Mouse (Mus musculus) neural tube, embryonic 12.5 days (tissue): ENCODE results near the gene Rpl36al. TPM values are rescaled to one million over a fixed set of nuclear protein-coding genes. Genes with fewer than 3 reads are reported as not detected.

Experiments used
- ATAC-seq: fragments of 200-750 bp; cut with Nextera tagmentation; 2 replicates; pipeline ENCODE4 v1.8.0; 2017; ENCODE audit warnings: low read depth, mild to moderate bottlenecking, moderate TSS enrichment, moderate library complexity; ENCODE audit not compliant: low FRiP score
- H3K27ac ChIP-seq: fragments of 300-500 bp; sonication (generic); 2 replicates; pipeline ENCODE4 v1.5.1; 2016
- H3K27me3 ChIP-seq: fragments of 300-500 bp; sonication (generic); replicated peaks from 2 replicates; pipeline ENCODE4 v1.6.1; 2016; ENCODE audit warnings: mild to moderate bottlenecking
- H3K36me3 ChIP-seq: fragments of 300-500 bp; sonication (generic); 2 replicates; pipeline ENCODE4 v1.6.1; 2016; ENCODE audit warnings: mild to moderate bottlenecking
- H3K4me1 ChIP-seq: fragments of 300-500 bp; sonication (generic); 2 replicates; pipeline ENCODE4 v1.6.1; 2016
- H3K4me2 ChIP-seq: fragments of 300-500 bp; sonication (generic); replicated peaks from 2 replicates; pipeline ENCODE4 v1.6.1; 2016; ENCODE audit warnings: mild to moderate bottlenecking
- H3K4me3 ChIP-seq: fragments of 300-500 bp; sonication (generic); 2 replicates; pipeline ENCODE4 v1.5.1; 2016
- H3K9ac ChIP-seq: fragments of 300-500 bp; sonication (generic); 2 replicates; pipeline ENCODE4 v1.6.1; 2016; ENCODE audit warnings: mild to moderate bottlenecking
- H3K9me3 ChIP-seq: fragments of 300-500 bp; sonication (generic); 2 replicates; pipeline ENCODE4 v1.6.1; 2016; ENCODE audit warnings: mild to moderate bottlenecking
- WGBS: fragments of 180-500 bp; shearing (Covaris S2); methylation state at CpG from one replicate; pipeline ENCODE4 v1.1.7; 2016; 5-methylcytosine and 5-hydroxymethylcytosine counted together
- polyA plus RNA-seq: library from polyadenylated mRNA; unstranded; fragments of >200 nt; fragmentation: Nextera tagmentation; extraction: Ambion mirVana; gene quantifications from 2 replicates; pipeline ENCODE4 v1.2.1, GENCODE M21; 2016

Gene Rpl36al
- polyA plus RNA-seq, 1 experiment from 2014 or later, result 444 TPM

- no peak overlapping the region for H3K9ac ChIP-seq
- H3K4me3 ChIP-seq, result no peak overlapping the region
- H3K9me3 ChIP-seq, result no peaks in the 10 kb centered on the region
- peaks cover 5% of the 10 kb centered on the region for H3K36me3 ChIP-seq
- no peaks in the 10 kb centered on the region for H3K4me1 ChIP-seq
- H3K27me3 ChIP-seq, result no peaks in the 10 kb centered on the region
- 88% methylated on average over 2 of the region's 2 CpGs for WGBS
- ATAC-seq, result no peak
- H3K4me2 ChIP-seq, result no peak overlapping the region
- H3K27ac ChIP-seq, result no peak overlapping the region
These were observed 24.6 kb upstream of the Rpl36al start for GRCm38 (mm10) chr12:69208520-69208919.

DNA sequence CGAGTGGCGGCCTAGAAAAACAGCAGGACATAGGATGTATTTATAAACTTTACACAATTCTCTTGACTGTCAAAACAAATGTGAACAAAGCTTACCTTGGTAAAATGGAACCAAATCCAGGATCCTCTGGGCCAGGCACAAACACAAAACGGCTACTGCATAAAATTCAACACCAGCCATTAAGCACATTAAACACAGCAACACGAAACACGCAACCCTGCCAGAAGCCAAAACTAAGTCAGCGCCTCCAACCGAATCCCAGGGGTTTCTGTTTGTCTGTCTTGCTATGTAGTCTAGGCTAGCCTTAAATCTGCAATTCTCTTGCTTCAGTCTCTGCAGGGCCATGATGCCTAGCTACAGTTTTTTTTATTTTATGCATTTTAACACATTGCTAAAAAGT is 24.0 kb upstream of the Rpl36al start:
- no peak for ATAC-seq
- H3K27ac ChIP-seq, result no peak overlapping the region
- H3K9ac ChIP-seq, result no peak overlapping the region
- H3K4me3 ChIP-seq, result no peak overlapping the region
- H3K4me2 ChIP-seq, result no peak overlapping the region
- peaks cover 5% of the 10 kb centered on the region for H3K36me3 ChIP-seq
- no peaks in the 10 kb centered on the region for H3K9me3 ChIP-seq
- H3K4me1 ChIP-seq, result no peaks in the 10 kb centered on the region
- H3K27me3 ChIP-seq, result no peaks in the 10 kb centered on the region
- WGBS, result 94% methylated on average over 7 of the region's 7 CpGs

DNA sequence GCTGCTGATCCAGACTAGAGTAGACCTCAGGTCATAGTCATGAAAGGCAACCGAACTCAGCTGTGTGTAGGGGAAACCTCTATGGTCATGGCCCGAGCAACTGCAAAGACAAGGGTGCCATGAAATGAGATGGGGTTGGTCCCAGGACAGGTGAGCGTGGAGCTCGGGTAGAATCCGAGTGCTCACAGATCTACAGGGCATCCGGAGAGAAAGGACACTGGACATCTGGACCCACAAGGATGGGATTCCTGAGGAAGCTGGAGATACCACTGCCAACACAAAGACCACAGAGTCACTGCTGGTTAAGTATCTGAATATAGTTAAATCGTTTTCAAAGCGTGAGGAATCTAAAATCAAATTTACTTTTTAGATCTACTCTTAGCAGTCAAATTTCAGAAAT is 23.5 kb upstream of the Rpl36al start:
- Histone ChIP-seq H3K9me3 (no peaks in the 10 kb centered on the region), H3K9ac (no peak overlapping the region), H3K36me3 (peaks cover 6% of the 10 kb centered on the region), H3K4me2 (no peak overlapping the region), H3K27ac (no peak overlapping the region), H3K27me3 (no peaks in the 10 kb centered on the region), H3K4me3 (no peak overlapping the region), H3K4me1 (no peaks in the 10 kb centered on the region)
- 94% methylated on average over 8 of the region's 8 CpGs for WGBS
- ATAC-seq, result no peak

- Histone ChIP-seq H3K9me3 (no peaks in the 10 kb centered on the region), H3K36me3 (peaks cover 22% of the 10 kb centered on the region), H3K4me3 (no peak within 1 kb of the TSS), H3K4me2 (no peak within 1 kb of the TSS), H3K27ac (no peak within 1 kb of the TSS), H3K9ac (no peak within 1 kb of the TSS), H3K4me1 (peaks cover 1% of the 10 kb centered on the region; the same call in 1 of the 2 replicates), H3K27me3 (no peaks in the 10 kb centered on the region)
- 74% methylated on average over 16 of the region's 16 CpGs for WGBS
- ATAC-seq, result no peak; the same call in 1 of the 2 replicates
These were observed 20.4 kb upstream of the Rpl36al start, which contains the start of gene Gm49384 for GRCm38 (mm10) chr12:69204052-69204833. Gene Gm49384, minus strand, starts transcription at chr12:69204267.

- Histone ChIP-seq H3K27ac (no peak overlapping the region), H3K4me3 (no peak overlapping the region), H3K4me2 (peak overlapping the region; percentile 97), H3K9ac (no peak overlapping the region), H3K9me3 (no peaks in the 10 kb centered on the region), H3K27me3 (no peaks in the 10 kb centered on the region), H3K4me1 (peaks cover 24% of the 10 kb centered on the region), H3K36me3 (peaks cover 21% of the 10 kb centered on the region)
- no peak for ATAC-seq
These were observed 15.1 kb upstream of the Rpl36al start for GRCm38 (mm10) chr12:69198985-69199384.

DNA sequence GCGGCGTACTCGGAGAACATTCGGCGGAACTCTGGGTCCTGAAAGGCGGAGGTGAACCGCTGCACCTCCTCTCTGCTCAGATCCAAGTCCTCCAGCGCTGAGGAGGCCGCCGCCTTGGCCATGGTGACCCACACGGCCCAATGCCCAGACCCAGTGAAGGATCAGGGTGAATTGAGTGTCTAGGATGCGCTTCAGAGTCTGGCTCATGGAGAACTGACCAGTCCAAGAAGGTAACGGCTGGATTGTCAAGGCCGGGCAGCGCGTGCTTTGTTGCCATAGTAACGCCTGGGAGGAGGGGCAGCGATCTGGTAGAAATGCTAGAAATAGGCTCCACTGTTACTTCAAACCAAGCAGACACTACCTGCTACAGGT is 14.3 kb upstream of the Rpl36al start, which contains the start of gene Dnaaf2:
Gene Dnaaf2 (minus strand): TSS at position 266 of the 372 bp plus-strand sequence.
- Histone ChIP-seq H3K27ac (peak within 1 kb of the TSS; percentile 81), H3K36me3 (peaks cover 21% of the 10 kb centered on the region), H3K4me1 (peaks cover 24% of the 10 kb centered on the region), H3K9ac (peak within 1 kb of the TSS; percentile 86), H3K27me3 (no peaks in the 10 kb centered on the region), H3K9me3 (no peaks in the 10 kb centered on the region), H3K4me2 (peak within 1 kb of the TSS; percentile 97), H3K4me3 (peak within 1 kb of the TSS; percentile 89)
- peak; percentile 30 for ATAC-seq
- under 1% methylated on average over 18 of the region's 18 CpGs for WGBS

- Histone ChIP-seq H3K27ac (peak overlapping the region; percentile 81), H3K36me3 (peaks cover 21% of the 10 kb centered on the region), H3K9ac (peak overlapping the region; percentile 86), H3K4me2 (peak overlapping the region; percentile 97), H3K4me1 (peaks cover 24% of the 10 kb centered on the region), H3K27me3 (no peaks in the 10 kb centered on the region), H3K4me3 (peak overlapping the region; percentile 89), H3K9me3 (no peaks in the 10 kb centered on the region)
- ATAC-seq, result peak; percentile 78
- WGBS, result under 1% methylated on average over 93 of the region's 94 CpGs
These were observed 13.7 kb upstream of the Rpl36al start for GRCm38 (mm10) chr12:69197378-69198163.

GRCm38 (mm10) chr12:69196444-69197377 is 12.8 kb upstream of the Rpl36al start, which contains the start of gene Gm49383:
Gene Gm49383, minus strand, starts transcription at chr12:69197104.
- Histone ChIP-seq H3K27ac (peak within 1 kb of the TSS; percentile 81), H3K4me3 (peak within 1 kb of the TSS; percentile 89), H3K9ac (peak within 1 kb of the TSS; percentile 86), H3K36me3 (peaks cover 15% of the 10 kb centered on the region), H3K27me3 (no peaks in the 10 kb centered on the region), H3K4me2 (peak within 1 kb of the TSS; percentile 97), H3K9me3 (no peaks in the 10 kb centered on the region), H3K4me1 (peaks cover 24% of the 10 kb centered on the region)
- under 1% methylated on average over 75 of the region's 75 CpGs for WGBS
- ATAC-seq, result peak; percentile 86

GRCm38 (mm10) chr12:69192637-69193036 is 8.8 kb upstream of the Rpl36al start:
- 91% methylated on average over 2 of the region's 2 CpGs for WGBS
- Histone ChIP-seq H3K27ac (no peak overlapping the region), H3K27me3 (no peaks in the 10 kb centered on the region), H3K9me3 (no peaks in the 10 kb centered on the region), H3K9ac (no peak overlapping the region), H3K4me3 (no peak overlapping the region), H3K4me1 (peaks cover 10% of the 10 kb centered on the region), H3K4me2 (no peak overlapping the region), H3K36me3 (peaks cover 20% of the 10 kb centered on the region)
- no peak for ATAC-seq

DNA sequence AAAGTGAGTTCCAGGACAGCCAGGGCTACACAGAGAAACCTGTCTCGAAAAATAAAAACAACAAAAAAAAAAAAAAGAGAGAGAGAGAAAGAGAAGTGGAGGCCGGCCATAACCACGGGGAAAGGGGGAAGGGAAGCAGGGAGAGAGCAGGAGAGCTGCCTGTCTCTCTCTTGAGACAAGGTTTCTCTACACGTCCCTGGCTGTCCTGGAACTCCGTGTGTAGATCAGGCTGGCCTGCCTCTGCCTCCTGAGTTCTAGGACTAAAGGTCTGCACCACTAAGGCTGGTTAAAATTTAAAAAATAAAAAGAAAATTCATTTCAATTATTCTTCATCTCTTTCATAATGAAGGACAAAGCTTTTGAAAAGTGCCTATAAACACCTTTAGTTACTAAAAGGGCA is 7.5 kb upstream of the Rpl36al start:
- Histone ChIP-seq H3K9ac (no peak overlapping the region), H3K4me1 (peaks cover 16% of the 10 kb centered on the region), H3K4me2 (no peak overlapping the region), H3K27ac (no peak overlapping the region), H3K4me3 (no peak overlapping the region), H3K27me3 (no peaks in the 10 kb centered on the region), H3K36me3 (peaks cover 20% of the 10 kb centered on the region), H3K9me3 (no peaks in the 10 kb centered on the region)
- 91% methylated on average over 5 of the region's 5 CpGs for WGBS
- no peak for ATAC-seq

DNA sequence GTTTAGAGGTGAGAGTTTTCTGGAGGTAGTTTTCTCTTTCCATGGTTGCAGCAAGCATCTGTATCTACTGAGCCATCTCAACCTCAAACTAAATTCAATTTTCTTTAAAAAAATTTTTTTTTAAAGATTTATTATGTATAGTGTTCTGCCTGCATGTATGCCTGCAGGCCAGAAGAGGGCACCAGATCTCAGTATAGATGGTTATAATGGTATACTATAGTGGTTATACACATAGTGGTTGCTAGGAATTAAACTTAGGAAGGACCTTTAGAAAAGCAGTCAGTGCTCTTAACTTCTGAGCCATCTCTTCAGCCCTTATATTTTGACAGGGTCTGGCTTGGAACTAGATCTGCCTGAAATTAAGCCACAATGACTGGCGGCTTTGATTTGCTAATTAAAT is 6.6 kb upstream of the Rpl36al start:
- Histone ChIP-seq H3K4me3 (no peak overlapping the region), H3K36me3 (peaks cover 20% of the 10 kb centered on the region), H3K4me1 (peaks cover 10% of the 10 kb centered on the region), H3K9ac (no peak overlapping the region), H3K27ac (no peak overlapping the region), H3K9me3 (no peaks in the 10 kb centered on the region), H3K27me3 (no peaks in the 10 kb centered on the region), H3K4me2 (no peak overlapping the region)
- ATAC-seq, result no peak
- WGBS, result 100% methylated on average over 1 of the region's 1 CpGs
